Mouse (Mus musculus): ENCODE data around the gene Olfr111.
"Not testable (repeated sequence)": the region's sequence is repeated elsewhere in the genome, so short reads cannot be mapped to it uniquely, and the experiment has no call there.

The Olfr111 gene

GRCm38 (mm10) chr17:37507730-37508129 is at the start of gene Olfr111:
Gene Olfr111 (plus strand): TSS chr17:37508030.
- no peak for DNase-seq (ENCODE audit: extremely low spot score, low read depth, low spot score)

GRCm38 (mm10) chr17:37458616-37459015 is 49.2 kb upstream of the Olfr111 start, which contains the start of gene Olfr109:
Gene Olfr109 (plus strand): TSS chr17:37458916.
- no peak for DNase-seq (ENCODE audit: extremely low spot score, low read depth, low spot score)

GRCm38 (mm10) chr17:37483452-37483851 is 24.4 kb upstream of the Olfr111 start, which contains the start of gene H2-M2:
Gene H2-M2 (minus strand): TSS chr17:37483552.
- no peak for DNase-seq (ENCODE audit: extremely low spot score, low read depth, low spot score)

- no peak for DNase-seq (ENCODE audit: extremely low spot score, low read depth, low spot score)
Measured at GRCm38 (mm10) chr17:37491930-37492518, 15.8 kb upstream of the Olfr111 start, which contains the start of gene Olfr110. Gene Olfr110 (plus strand): TSS chr17:37492468.

GRCm38 (mm10) chr17:37524612-37525011 is 16.8 kb downstream of the Olfr111 start:
- DNase-seq (ENCODE audit: extremely low spot score, low read depth, low spot score), result not testable (repeated sequence)

GRCm38 (mm10) chr17:37525427-37525826 is 17.6 kb downstream of the Olfr111 start:
- not testable (repeated sequence) for DNase-seq (ENCODE audit: extremely low spot score, low read depth, low spot score)

GRCm38 (mm10) chr17:37535173-37535572 is 27.3 kb downstream of the Olfr111 start:
- DNase-seq (ENCODE audit: extremely low spot score, low read depth, low spot score), result no peak

- DNase-seq (ENCODE audit: extremely low spot score, low read depth, low spot score), result not testable (repeated sequence)
Measured at GRCm38 (mm10) chr17:37538416-37538815, 30.6 kb downstream of the Olfr111 start.

GRCm38 (mm10) chr17:37541454-37542119 is 33.8 kb downstream of the Olfr111 start:
- DNase-seq (ENCODE audit: extremely low spot score, low read depth, low spot score), result no peak

- DNase-seq (ENCODE audit: extremely low spot score, low read depth, low spot score), result no peak
Measured at GRCm38 (mm10) chr17:37543800-37544435, 36.1 kb downstream of the Olfr111 start.

- no peak for DNase-seq (ENCODE audit: extremely low spot score, low read depth, low spot score)
Measured at GRCm38 (mm10) chr17:37558913-37559615, 51.2 kb downstream of the Olfr111 start.

GRCm38 (mm10) chr17:37569351-37569750 is 61.5 kb downstream of the Olfr111 start, which contains the start of gene Olfr112:
Gene Olfr112 (minus strand): TSS chr17:37569451.
- DNase-seq (ENCODE audit: extremely low spot score, low read depth, low spot score), result no peak

- no peak for DNase-seq (ENCODE audit: extremely low spot score, low read depth, low spot score)
Measured at GRCm38 (mm10) chr17:37577563-37577962, 69.7 kb downstream of the Olfr111 start, which contains the start of gene Olfr113. Gene Olfr113 (minus strand): TSS chr17:37577663.

Data from hindlimb bud, embryonic 11.5 days (tissue).